Mouse (Mus musculus): ENCODE results near the gene Pacs2.

The Pacs2 gene

GRCm38 (mm10) chr12:113012443-113012842 lies 1.9 kb upstream of the Pacs2 start:
- DNase-seq (ENCODE audit: low read depth, low spot score), result no peak

GRCm38 (mm10) chr12:113013021-113013491 lies 1.3 kb upstream of the Pacs2 start:
- no peak for DNase-seq (ENCODE audit: low read depth, low spot score)

- DNase-seq (ENCODE audit: low read depth, low spot score), result no peak
Observed at GRCm38 (mm10) chr12:113014561-113015556, 551 bp downstream of the Pacs2 start.

GRCm38 (mm10) chr12:113015956-113016355 lies 1.6 kb downstream of the Pacs2 start:
- no peak for DNase-seq (ENCODE audit: low read depth, low spot score)

GRCm38 (mm10) chr12:113016976-113017375 lies 2.7 kb downstream of the Pacs2 start:
- DNase-seq (ENCODE audit: low read depth, low spot score), result no peak

- DNase-seq (ENCODE audit: low read depth, low spot score), result no peak
Observed at GRCm38 (mm10) chr12:113017429-113017984, 3.2 kb downstream of the Pacs2 start.

- DNase-seq (ENCODE audit: low read depth, low spot score), result no peak
Observed at GRCm38 (mm10) chr12:113018763-113019162, 4.5 kb downstream of the Pacs2 start.

- DNase-seq (ENCODE audit: low read depth, low spot score), result no peak
Observed at GRCm38 (mm10) chr12:113021488-113021887, 7.2 kb downstream of the Pacs2 start.

- DNase-seq (ENCODE audit: low read depth, low spot score), result no peak
Observed at GRCm38 (mm10) chr12:113023082-113023481, 8.8 kb downstream of the Pacs2 start.

GRCm38 (mm10) chr12:113026557-113026956 lies 12.2 kb downstream of the Pacs2 start:
- DNase-seq (ENCODE audit: low read depth, low spot score), result no peak

GRCm38 (mm10) chr12:113027495-113027894 lies 13.2 kb downstream of the Pacs2 start:
- DNase-seq (ENCODE audit: low read depth, low spot score), result no peak

- no peak for DNase-seq (ENCODE audit: low read depth, low spot score)
Observed at GRCm38 (mm10) chr12:113028067-113028466, 13.8 kb downstream of the Pacs2 start.

GRCm38 (mm10) chr12:113028898-113029297 lies 14.6 kb downstream of the Pacs2 start:
- DNase-seq (ENCODE audit: low read depth, low spot score), result no peak

- DNase-seq (ENCODE audit: low read depth, low spot score), result no peak
Observed at GRCm38 (mm10) chr12:113030046-113030445, 15.7 kb downstream of the Pacs2 start.

- DNase-seq (ENCODE audit: low read depth, low spot score), result no peak
Observed at GRCm38 (mm10) chr12:113030993-113031392, 16.7 kb downstream of the Pacs2 start.

GRCm38 (mm10) chr12:113031441-113031840 lies 17.1 kb downstream of the Pacs2 start:
- DNase-seq (ENCODE audit: low read depth, low spot score), result no peak

- no peak for DNase-seq (ENCODE audit: low read depth, low spot score)
Observed at GRCm38 (mm10) chr12:113032296-113033250, 18.3 kb downstream of the Pacs2 start.

- DNase-seq (ENCODE audit: low read depth, low spot score), result no peak
Observed at GRCm38 (mm10) chr12:113035093-113035492, 20.8 kb downstream of the Pacs2 start.

- no peak for DNase-seq (ENCODE audit: low read depth, low spot score)
Observed at GRCm38 (mm10) chr12:113036996-113037395, 22.7 kb downstream of the Pacs2 start.

- no peak for DNase-seq (ENCODE audit: low read depth, low spot score)
Observed at GRCm38 (mm10) chr12:113038414-113038813, 24.1 kb downstream of the Pacs2 start.

Measured in skeletal muscle tissue, adult 2 months (tissue).